Mouse (Mus musculus) lung, embryonic 14.5 days (tissue): ENCODE results near the gene Dnah12. TPM values are rescaled to one million over a fixed set of nuclear protein-coding genes. Genes with fewer than 3 reads are reported as not detected.

Experiments
- ATAC-seq: fragments of 200-750 bp; cut with Nextera tagmentation; 2 replicates; pipeline ENCODE4 v1.8.0; 2017; ENCODE audit warnings: mild to moderate bottlenecking, moderate TSS enrichment, moderate library complexity; ENCODE audit not compliant: insufficient read depth
- DNase-seq: peaks from one replicate; pipeline ENCODE4 v3.0.0-alpha.2; 2015
- H3K27ac ChIP-seq: fragments of 300-500 bp; sonication (generic); 2 replicates; pipeline ENCODE4 v1.5.1; 2014; ENCODE audit warnings: low read depth, mild to moderate bottlenecking, moderate library complexity
- H3K27me3 ChIP-seq: fragments of 300-500 bp; sonication (generic); 2 replicates; pipeline ENCODE4 v1.6.1; 2014; ENCODE audit warnings: low read length, control low read depth; ENCODE audit not compliant: insufficient read depth
- H3K36me3 ChIP-seq: fragments of 300-500 bp; sonication (generic); 2 replicates; pipeline ENCODE4 v1.6.1; 2014; ENCODE audit warnings: control low read depth; ENCODE audit not compliant: insufficient read depth
- H3K4me1 ChIP-seq: fragments of 300-500 bp; sonication (generic); 2 replicates; pipeline ENCODE4 v1.6.1; 2014; ENCODE audit warnings: antibody characterized with exemption, control low read depth; ENCODE audit not compliant: insufficient read depth
- H3K4me2 ChIP-seq: fragments of 300-500 bp; sonication (generic); 2 replicates; pipeline ENCODE4 v1.6.1; 2014; ENCODE audit warnings: mild to moderate bottlenecking
- H3K4me3 ChIP-seq: fragments of 300-500 bp; sonication (generic); 2 replicates; pipeline ENCODE4 v1.5.1; 2014; ENCODE audit warnings: low read depth, low read length
- H3K9ac ChIP-seq: fragments of 300-500 bp; sonication (generic); 2 replicates; pipeline ENCODE4 v1.6.1; 2014
- H3K9me3 ChIP-seq: fragments of 300-500 bp; sonication (generic); 2 replicates; pipeline ENCODE4 v1.6.1; 2016; ENCODE audit warnings: low read depth, low read length, control low read depth
- CTCF ChIP-seq: IDR thresholded peaks from 2 replicates; pipeline ENCODE4 v1.5.1; 2016; ENCODE audit warnings: antibody characterized with exemption, low read depth
- WGBS: fragments of 180-500 bp; shearing (Covaris S2); extraction: QIAGEN DNeasy Blood & Tissue Kit; methylation state at CpG from one replicate; pipeline ENCODE4 v1.1.7; 2014; 5-methylcytosine and 5-hydroxymethylcytosine counted together
- polyA plus RNA-seq: library from polyadenylated mRNA; unstranded; fragments of >200 nt; fragmentation: Nextera tagmentation; extraction: Ambion mirVana; gene quantifications from 2 replicates; pipeline ENCODE4 v1.2.1, GENCODE M21; 2014

Gene Dnah12
- 0.11 and 0.15 TPM in 2 replicates for polyA plus RNA-seq

DNA sequence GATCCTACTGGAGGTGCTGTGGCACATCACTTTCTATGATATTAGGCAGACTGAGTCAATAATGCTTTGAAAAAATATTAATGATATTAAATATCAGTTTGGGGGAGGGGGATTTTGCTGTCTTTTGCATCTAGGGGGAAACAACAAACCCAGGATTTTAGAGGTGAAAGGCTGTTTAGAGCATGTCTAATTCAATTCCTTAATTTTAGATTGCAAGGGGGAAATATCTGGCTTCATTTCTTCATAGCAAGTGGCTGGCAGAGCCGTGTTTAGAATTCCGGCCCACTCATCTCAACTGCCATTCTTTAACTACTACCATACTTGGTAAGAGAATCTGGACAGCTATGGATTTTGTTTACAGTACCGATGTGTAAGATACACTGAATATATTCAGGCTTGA lies at the start of gene Dnah12:
TSS of gene Dnah12 (plus strand) at position 301 of the 400 bp plus-strand sequence.
- DNase-seq: no peak
- WGBS: 76% methylated on average over 3 of the region's 3 CpGs
- H3K36me3 ChIP-seq: no peaks in the 10 kb centered on the region
- no peak within 1 kb of the TSS for H3K9ac ChIP-seq
- H3K27me3 ChIP-seq: no peaks in the 10 kb centered on the region
- TF ChIP-seq CTCF: no peak
- H3K4me3 ChIP-seq: no peak within 1 kb of the TSS
- no peaks in the 10 kb centered on the region for H3K9me3 ChIP-seq
- ATAC-seq: no peak
- H3K4me1 ChIP-seq: no peaks in the 10 kb centered on the region
- no peak within 1 kb of the TSS for H3K4me2 ChIP-seq
- no peak within 1 kb of the TSS for H3K27ac ChIP-seq

GRCm38 (mm10) chr14:26645989-26646650 lies 47.0 kb upstream of the Dnah12 start:
- no peak for ATAC-seq

DNA sequence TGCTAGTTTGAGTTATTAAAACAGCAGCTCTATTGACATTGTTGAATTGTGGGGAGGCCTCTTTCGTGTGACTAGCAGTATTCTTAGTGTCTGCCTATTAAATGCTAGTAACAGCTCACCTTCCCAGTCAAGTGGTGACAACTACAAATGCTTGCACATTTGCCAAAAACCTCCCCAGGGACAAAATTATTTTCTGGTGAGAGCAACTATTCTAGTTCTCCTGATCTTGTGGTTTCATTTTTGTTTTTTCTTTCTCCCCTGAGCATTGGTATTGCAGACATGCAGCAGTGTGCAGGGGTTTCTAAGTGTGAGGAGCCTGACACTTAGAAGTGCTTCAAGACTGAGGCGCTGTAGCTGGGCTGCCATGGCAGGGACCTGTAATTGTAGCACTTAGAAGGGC lies 45.3 kb upstream of the Dnah12 start:
- Histone ChIP-seq H3K27me3 (no peaks in the 10 kb centered on the region), H3K4me1 (no peaks in the 10 kb centered on the region; the same call in 1 of the 2 replicates), H3K36me3 (peaks cover 44% of the 10 kb centered on the region), H3K4me3 (no peak overlapping the region), H3K9ac (no peak overlapping the region), H3K4me2 (no peak overlapping the region), H3K9me3 (no peaks in the 10 kb centered on the region), H3K27ac (no peak overlapping the region)
- ATAC-seq: no peak
- 74% methylated on average over 2 of the region's 2 CpGs for WGBS
- DNase-seq: no peak
- TF ChIP-seq CTCF: no peak

More at GRCm38 (mm10) chr14:26645989-26646650, 47.0 kb upstream of the Dnah12 start:
- peak; percentile 67 for DNase-seq
- H3K9ac ChIP-seq: no peak overlapping the region
- peak overlapping the region; percentile 16; the same call in 1 of the 2 replicates for H3K4me2 ChIP-seq
- H3K9me3 ChIP-seq: no peaks in the 10 kb centered on the region
- H3K4me1 ChIP-seq: no peaks in the 10 kb centered on the region; the same call in 1 of the 2 replicates
- no peak for TF ChIP-seq CTCF
- no peak overlapping the region for H3K4me3 ChIP-seq
- no peak overlapping the region for H3K27ac ChIP-seq
- no peaks in the 10 kb centered on the region for H3K27me3 ChIP-seq
- 47% methylated on average over 5 of the region's 5 CpGs for WGBS
- peaks cover 31% of the 10 kb centered on the region for H3K36me3 ChIP-seq

GRCm38 (mm10) chr14:26651901-26652300 lies 41.2 kb upstream of the Dnah12 start:
- H3K36me3 ChIP-seq: peaks cover 76% of the 10 kb centered on the region
- H3K27me3 ChIP-seq: no peaks in the 10 kb centered on the region
- ATAC-seq (no peak), DNase-seq (peak; percentile 45)
- no peak overlapping the region for H3K27ac ChIP-seq
- no peaks in the 10 kb centered on the region for H3K4me1 ChIP-seq
- H3K4me2 ChIP-seq: no peak overlapping the region
- no peak; the same call in 1 of the 2 replicates for TF ChIP-seq CTCF
- H3K9ac ChIP-seq: no peak overlapping the region
- no peak overlapping the region for H3K4me3 ChIP-seq
- H3K9me3 ChIP-seq: no peaks in the 10 kb centered on the region

- H3K4me1 ChIP-seq: no peaks in the 10 kb centered on the region
Observed at GRCm38 (mm10) chr14:26658178-26658577, 34.9 kb upstream of the Dnah12 start.

GRCm38 (mm10) chr14:26660233-26660632 lies 32.8 kb upstream of the Dnah12 start:
- Histone ChIP-seq H3K9ac (no peak overlapping the region), H3K4me2 (no peak overlapping the region), H3K27ac (no peak overlapping the region), H3K27me3 (no peaks in the 10 kb centered on the region), H3K4me1 (no peaks in the 10 kb centered on the region), H3K9me3 (no peaks in the 10 kb centered on the region), H3K4me3 (no peak overlapping the region), H3K36me3 (peaks cover 65% of the 10 kb centered on the region)
- DNase-seq: no peak
- 95% methylated on average over 1 of the region's 1 CpGs for WGBS
- ATAC-seq: no peak
- TF ChIP-seq CTCF: no peak

More at GRCm38 (mm10) chr14:26658178-26658577, 34.9 kb upstream of the Dnah12 start:
- ATAC-seq (no peak), DNase-seq (no peak)
- H3K4me3 ChIP-seq: no peak overlapping the region
- H3K27me3 ChIP-seq: no peaks in the 10 kb centered on the region
- H3K27ac ChIP-seq: no peak overlapping the region
- no peak overlapping the region for H3K4me2 ChIP-seq
- H3K36me3 ChIP-seq: peaks cover 67% of the 10 kb centered on the region
- TF ChIP-seq CTCF: no peak
- no peaks in the 10 kb centered on the region for H3K9me3 ChIP-seq
- H3K9ac ChIP-seq: no peak overlapping the region

DNA sequence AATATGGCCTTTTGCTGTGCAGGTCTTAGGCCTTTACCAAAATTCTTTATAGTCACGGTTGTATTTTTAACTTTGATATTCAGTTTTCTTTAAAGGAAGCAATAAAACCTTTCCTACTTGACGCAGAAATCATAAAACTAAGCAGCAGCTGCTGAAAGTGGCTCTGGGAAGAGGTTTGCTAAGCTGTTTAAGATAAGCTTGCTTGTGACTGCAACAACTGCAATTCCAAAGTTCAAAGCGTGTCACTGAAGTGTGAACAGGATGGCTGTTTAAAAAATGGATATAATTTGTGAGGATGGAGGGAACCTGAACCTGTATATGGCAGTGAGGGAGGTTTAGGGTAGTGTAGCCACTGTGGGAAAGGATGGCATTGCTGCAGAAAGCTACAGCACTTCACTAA lies 31.1 kb upstream of the Dnah12 start:
- Histone ChIP-seq H3K27ac (no peak overlapping the region), H3K9me3 (no peaks in the 10 kb centered on the region), H3K4me2 (no peak overlapping the region), H3K9ac (no peak overlapping the region), H3K27me3 (no peaks in the 10 kb centered on the region), H3K36me3 (peaks cover 62% of the 10 kb centered on the region), H3K4me3 (no peak overlapping the region), H3K4me1 (peaks cover 3% of the 10 kb centered on the region)
- no peak for TF ChIP-seq CTCF
- WGBS: 77% methylated on average over 3 of the region's 3 CpGs
- no peak for ATAC-seq
- DNase-seq: no peak

- ATAC-seq (no peak), DNase-seq (no peak)
- 87% methylated on average over 2 of the region's 2 CpGs for WGBS
- Histone ChIP-seq H3K4me2 (no peak overlapping the region), H3K9ac (no peak overlapping the region), H3K27ac (no peak overlapping the region), H3K9me3 (no peaks in the 10 kb centered on the region), H3K4me3 (no peak overlapping the region), H3K4me1 (peaks cover 4% of the 10 kb centered on the region), H3K36me3 (peaks cover 57% of the 10 kb centered on the region), H3K27me3 (no peaks in the 10 kb centered on the region)
- no peak for TF ChIP-seq CTCF
Observed at GRCm38 (mm10) chr14:26662488-26662887, 30.6 kb upstream of the Dnah12 start.
